Mouse (Mus musculus) liver, postnatal 0 days (tissue): ENCODE measurements at regions not wholly inside any gene's neighbourhood (a gene's known extent, or its start where the extent isn't known, plus 50 kb on each side); places are given as distances from the start of the nearest gene placed in this dataset.
A peak's percentile ranks its signal among the peaks of the same experiment; 100 is the strongest.

Experiments used
- ATAC-seq: fragments of 200-750 bp; cut with Nextera tagmentation; 2 replicates; pipeline ENCODE4 v1.8.0; 2017; ENCODE audit warnings: mild to moderate bottlenecking, moderate library complexity
- DNase-seq: peaks from one replicate; pipeline ENCODE4 v3.0.0-alpha.2; 2016
- H3K27ac ChIP-seq: fragments of 300-500 bp; sonication (generic); 2 replicates; pipeline ENCODE4 v1.5.1; 2014; ENCODE audit warnings: antibody characterized with exemption, moderate library complexity, mild to moderate bottlenecking, low read depth
- H3K27me3 ChIP-seq: fragments of 300-500 bp; sonication (generic); 2 replicates; pipeline ENCODE4 v1.6.1; 2014; ENCODE audit warnings: low read length, control low read depth, mixed read lengths; ENCODE audit not compliant: insufficient read depth
- H3K36me3 ChIP-seq: fragments of 300-500 bp; sonication (generic); replicated peaks from 2 replicates; pipeline ENCODE4 v1.6.1; 2014; ENCODE audit warnings: mild to moderate bottlenecking, control low read depth, low read length, moderate library complexity, mixed read lengths; ENCODE audit not compliant: insufficient read depth
- H3K4me1 ChIP-seq: fragments of 300-500 bp; sonication (generic); 2 replicates; pipeline ENCODE4 v1.6.1; 2014; ENCODE audit warnings: antibody characterized with exemption, mild to moderate bottlenecking, control low read depth; ENCODE audit not compliant: insufficient read depth
- H3K4me2 ChIP-seq: fragments of 300-500 bp; sonication (generic); 2 replicates; pipeline ENCODE4 v1.6.1; 2014; ENCODE audit warnings: low read depth, mild to moderate bottlenecking, low read length, moderate library complexity, mixed read lengths
- H3K4me3 ChIP-seq: fragments of 300-500 bp; sonication (generic); 2 replicates; pipeline ENCODE4 v1.5.1; 2014; ENCODE audit warnings: low read depth, low read length
- H3K9ac ChIP-seq: fragments of 300-500 bp; sonication (generic); replicated peaks from 2 replicates; pipeline ENCODE4 v1.6.1; 2014; ENCODE audit warnings: mild to moderate bottlenecking, moderate library complexity
- H3K9me3 ChIP-seq: fragments of 300-500 bp; sonication (generic); 2 replicates; pipeline ENCODE4 v1.6.1; 2016; ENCODE audit warnings: mild to moderate bottlenecking, control low read depth, low read length, mixed read lengths
- CTCF ChIP-seq: sonication (generic); IDR thresholded peaks from 2 replicates; pipeline ENCODE4 v1.5.1; 2016; ENCODE audit warnings: antibody characterized with exemption, low read depth
- EP300 ChIP-seq: IDR thresholded peaks from 2 replicates; pipeline ENCODE4 v1.6.1; 2016; ENCODE audit warnings: antibody characterized with exemption, low read depth, mild to moderate bottlenecking
- WGBS: fragments of 180-500 bp; shearing (Covaris S2); extraction: QIAGEN DNeasy Blood & Tissue Kit; methylation state at CpG from one replicate; pipeline ENCODE4 v1.1.7; 2014; ENCODE audit not compliant: insufficient replicate concordance; 5-methylcytosine and 5-hydroxymethylcytosine counted together

DNA sequence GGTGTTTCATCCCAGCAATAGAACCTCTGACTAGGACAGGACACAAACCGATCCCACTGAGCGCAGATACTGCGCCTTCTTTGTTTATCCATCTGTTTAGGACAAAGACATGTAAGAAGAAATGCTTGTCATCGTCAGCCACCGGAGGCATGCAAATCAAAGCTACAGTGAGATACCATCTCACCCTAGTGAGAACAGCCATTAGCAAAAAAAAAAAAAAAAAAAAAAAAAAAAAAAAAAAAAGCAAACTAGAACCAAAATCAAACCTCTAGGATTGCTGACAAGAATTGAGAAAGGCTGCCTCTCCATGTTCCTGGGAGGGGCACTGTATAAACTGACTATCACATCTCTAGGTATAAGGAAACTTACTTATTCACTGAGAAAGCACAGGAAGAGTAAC is 84.9 kb downstream of the Nxnl2 start:
- Histone ChIP-seq H3K27me3 (no peaks in the 10 kb centered on the region), H3K9ac (no peak overlapping the region), H3K4me3 (no peak overlapping the region), H3K9me3 (no peaks in the 10 kb centered on the region), H3K4me1 (no peaks in the 10 kb centered on the region), H3K4me2 (no peak overlapping the region), H3K27ac (no peak overlapping the region), H3K36me3 (no peaks in the 10 kb centered on the region)
- no peak for TF ChIP-seq CTCF
- no peak for TF ChIP-seq EP300
- no peak for DNase-seq
- 86% methylated on average over 5 of the region's 5 CpGs for WGBS
- no peak for ATAC-seq

DNA sequence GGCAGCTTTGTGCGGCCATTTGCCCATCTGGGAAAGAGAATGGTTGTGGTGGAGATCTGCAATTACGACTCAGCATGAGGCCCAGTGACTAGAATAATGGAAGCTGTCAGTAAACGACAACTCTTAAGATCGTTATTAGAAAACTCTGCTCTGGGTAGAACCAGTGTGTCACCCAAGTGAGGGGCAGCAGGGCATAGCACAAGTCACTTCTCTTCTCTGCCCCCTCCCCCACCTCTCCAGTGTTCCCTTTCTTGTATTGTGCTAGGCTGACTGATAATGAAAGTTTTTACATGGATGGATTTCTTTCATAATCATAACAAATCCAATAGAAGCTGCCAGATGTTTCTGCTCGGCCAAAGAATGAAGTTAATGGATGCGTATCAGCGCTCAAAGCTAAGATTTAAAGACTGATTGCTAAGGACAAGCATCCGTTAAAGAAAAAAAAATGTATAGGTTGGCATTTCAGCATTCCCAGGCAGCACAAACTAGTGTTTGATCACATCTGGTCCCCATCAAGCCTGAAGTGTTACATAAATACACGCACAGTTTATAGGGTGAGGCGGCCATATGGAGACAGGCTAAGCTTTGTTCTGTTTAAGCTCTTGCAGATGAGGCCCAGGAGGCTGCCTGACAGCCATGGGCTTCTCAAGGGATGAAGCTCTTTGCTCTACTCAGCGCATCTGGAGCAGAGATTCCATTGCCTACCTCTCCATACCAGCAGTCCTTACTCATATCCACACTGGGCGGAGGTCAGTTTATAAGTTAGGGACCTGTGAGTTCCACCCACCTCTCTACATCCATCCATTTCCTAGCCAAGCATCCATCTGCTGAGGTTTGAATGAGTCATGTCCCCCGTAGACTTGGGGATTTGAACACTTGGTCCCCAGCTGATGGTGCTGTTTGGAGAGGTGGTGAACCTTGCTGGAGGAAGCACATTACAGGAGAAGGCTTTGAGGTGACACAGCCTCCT is 88.2 kb downstream of the Nxnl2 start:
- H3K4me1 ChIP-seq: no peaks in the 10 kb centered on the region
- H3K4me3 ChIP-seq: no peak overlapping the region
- 69% methylated on average over 13 of the region's 13 CpGs for WGBS
- H3K9ac ChIP-seq: no peak overlapping the region
- no peaks in the 10 kb centered on the region for H3K9me3 ChIP-seq
- no peak for TF ChIP-seq EP300
- no peak for TF ChIP-seq CTCF
- no peak for DNase-seq
- ATAC-seq: no peak
- H3K4me2 ChIP-seq: no peak overlapping the region
- H3K27ac ChIP-seq: no peak overlapping the region
- no peaks in the 10 kb centered on the region for H3K27me3 ChIP-seq
- H3K36me3 ChIP-seq: no peaks in the 10 kb centered on the region

GRCm38 (mm10) chr13:51261619-51262018 is 90.8 kb downstream of the Nxnl2 start:
- no peak overlapping the region for H3K9ac ChIP-seq
- ATAC-seq (no peak), DNase-seq (no peak)
- no peaks in the 10 kb centered on the region for H3K9me3 ChIP-seq
- no peaks in the 10 kb centered on the region for H3K36me3 ChIP-seq
- H3K4me2 ChIP-seq: no peak overlapping the region
- no peaks in the 10 kb centered on the region for H3K27me3 ChIP-seq
- TF ChIP-seq EP300 (no peak), CTCF (no peak)
- H3K4me3 ChIP-seq: no peak overlapping the region
- no peak overlapping the region for H3K27ac ChIP-seq
- 71% methylated on average over 8 of the region's 8 CpGs for WGBS
- H3K4me1 ChIP-seq: no peaks in the 10 kb centered on the region

DNA sequence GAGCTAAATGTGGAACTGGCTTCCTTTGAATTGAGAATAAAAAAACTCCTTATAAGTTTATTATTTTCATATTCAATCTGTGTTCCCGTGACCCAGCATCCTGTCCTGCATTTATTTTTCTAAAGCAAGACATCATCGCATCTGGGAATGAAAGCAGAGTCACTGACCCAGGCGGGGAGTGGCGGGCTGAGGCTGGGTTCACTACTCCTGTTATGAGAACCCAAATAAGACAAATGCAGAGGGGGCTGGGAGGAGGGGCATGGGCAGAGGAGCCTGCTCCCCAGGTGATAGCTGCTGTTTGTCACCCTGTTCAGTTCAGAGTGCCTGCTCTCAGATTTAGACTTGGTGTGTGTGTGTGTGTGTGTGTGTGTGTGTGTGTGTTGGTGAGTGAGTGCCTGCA is 102.0 kb downstream of the Nxnl2 start:
- H3K4me1 ChIP-seq: 0 out of 2 replicates have a peak, but pooled peaks cover 2% of the 10 kb centered on the region
- H3K27me3 ChIP-seq: no peaks in the 10 kb centered on the region
- TF ChIP-seq CTCF (no peak), EP300 (no peak)
- H3K9me3 ChIP-seq: no peaks in the 10 kb centered on the region
- H3K27ac ChIP-seq: no peak overlapping the region
- H3K36me3 ChIP-seq: no peaks in the 10 kb centered on the region
- H3K4me2 ChIP-seq: no peak overlapping the region
- H3K9ac ChIP-seq: no peak overlapping the region
- no peak for ATAC-seq
- no peak for DNase-seq
- WGBS: 75% methylated on average over 4 of the region's 4 CpGs
- H3K4me3 ChIP-seq: no peak overlapping the region

DNA sequence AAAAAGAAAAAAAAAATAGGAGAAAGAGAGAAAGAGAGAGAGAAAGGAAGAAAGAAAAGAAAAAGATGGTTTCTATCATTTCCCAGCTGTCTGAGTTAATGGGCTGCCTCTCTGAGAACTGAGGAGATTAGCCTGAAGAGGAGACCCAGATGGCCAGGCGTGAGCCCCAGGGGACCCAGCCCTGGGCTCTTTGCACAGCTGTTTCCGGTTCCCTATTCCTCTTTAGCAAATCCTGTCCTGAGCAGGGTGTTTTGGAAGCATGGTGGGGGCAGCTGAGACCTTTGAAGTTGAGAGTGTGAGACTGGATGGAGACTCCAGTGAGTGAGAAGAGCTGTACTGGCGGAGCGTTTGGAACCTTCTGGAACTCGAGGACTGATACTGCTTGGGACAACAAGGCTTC is 103.8 kb downstream of the Nxnl2 start:
- no peaks in the 10 kb centered on the region for H3K36me3 ChIP-seq
- no peaks in the 10 kb centered on the region for H3K9me3 ChIP-seq
- peak overlapping the region; percentile 35; the same call in 1 of the 2 replicates for H3K27ac ChIP-seq
- no peak overlapping the region for H3K9ac ChIP-seq
- ATAC-seq (peak; percentile 54; the same call in 1 of the 2 replicates), DNase-seq (peak; percentile 55)
- H3K4me2 ChIP-seq: no peak overlapping the region
- no peaks in the 10 kb centered on the region for H3K27me3 ChIP-seq
- TF ChIP-seq EP300: peak; percentile 14; the same call in 1 of the 2 replicates
- no peak for TF ChIP-seq CTCF
- WGBS: 48% methylated on average over 5 of the region's 5 CpGs
- no peak overlapping the region for H3K4me3 ChIP-seq
- 0 out of 2 replicates have a peak, but pooled peaks cover 2% of the 10 kb centered on the region for H3K4me1 ChIP-seq

DNA sequence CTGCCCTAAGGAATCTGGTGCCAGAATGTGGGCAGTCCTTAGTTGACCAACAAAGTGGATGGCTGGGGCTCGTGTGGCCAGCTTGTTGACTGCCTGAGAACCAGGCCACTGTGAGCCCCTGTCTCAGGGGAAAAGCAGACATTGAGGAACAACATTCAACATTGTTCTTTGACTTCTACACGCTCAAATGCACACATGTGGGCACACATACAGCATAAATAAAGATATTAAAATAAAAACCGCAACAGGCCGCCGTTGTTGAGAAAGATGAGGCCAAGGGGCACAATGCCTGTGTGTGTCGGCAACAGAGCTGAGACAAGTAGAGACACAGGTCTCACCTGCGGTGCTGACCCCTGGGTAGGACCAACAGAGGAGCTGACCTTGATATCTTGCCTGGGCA is 105.8 kb downstream of the Nxnl2 start:
- DNase-seq: no peak
- WGBS: 75% methylated on average over 7 of the region's 7 CpGs
- no peak for ATAC-seq

More for the DNA sequence above, 105.8 kb downstream of the Nxnl2 start:
- H3K4me2 ChIP-seq: no peak overlapping the region
- no peak overlapping the region for H3K9ac ChIP-seq
- H3K36me3 ChIP-seq: no peaks in the 10 kb centered on the region
- H3K4me1 ChIP-seq: 0 out of 2 replicates have a peak, but pooled peaks cover 2% of the 10 kb centered on the region
- H3K27ac ChIP-seq: peak overlapping the region; percentile 44; the same call in 1 of the 2 replicates
- no peak overlapping the region for H3K4me3 ChIP-seq
- H3K27me3 ChIP-seq: no peaks in the 10 kb centered on the region
- no peak for TF ChIP-seq EP300
- no peak for TF ChIP-seq CTCF
- H3K9me3 ChIP-seq: no peaks in the 10 kb centered on the region
